Mouse (Mus musculus) MEL (cell line): ENCODE measurements around the gene Hnrnpl. TPM values are rescaled to one million over a fixed set of nuclear protein-coding genes. Genes with fewer than 3 reads are reported as not detected.

Source experiments
- DNase-seq: peaks from one replicate; pipeline ENCODE4 v3.0.0; 2011; ENCODE audit warnings: low read depth, low spot score
- H3K27ac ChIP-seq: 2 replicates; pipeline ENCODE4 v1.5.1; 2012; ENCODE audit warnings: low read depth, mild to moderate bottlenecking, control low read depth, low read length, moderate library complexity; ENCODE audit not compliant: control insufficient read depth
- H3K27me3 ChIP-seq, 2 experiments: fragments of 150-350 bp in 1 of 2; sonication (generic) in 1 of 2; 2 replicates each; pipeline ENCODE4 v1.6.1; 2012; ENCODE audit warnings: low read length in 2 of 2, mild to moderate bottlenecking in 2 of 2, improper control_type of control experiment in 1 of 2, moderate library complexity in 1 of 2; ENCODE audit not compliant: insufficient read depth in 2 of 2, control insufficient read depth in 1 of 2
- H3K36me3 ChIP-seq, 2 experiments: 2 replicates each; pipeline ENCODE4 v1.6.1; 2012 to 2014; ENCODE audit warnings: low read length in 2 of 2, improper control_type of control experiment in 1 of 2, inconsistent platforms in 1 of 2, mild to moderate bottlenecking in 1 of 2; ENCODE audit not compliant: insufficient read depth in 2 of 2, control insufficient read depth in 1 of 2
- H3K4me1 ChIP-seq, 2 experiments: fragments of 150-350 bp in 1 of 2; sonication (generic) in 1 of 2; 2 replicates each; pipeline ENCODE4 v1.6.1; 2012; ENCODE audit warnings: low read length in 2 of 2, improper control_type of control experiment in 1 of 2, mild to moderate bottlenecking in 1 of 2; ENCODE audit not compliant: insufficient read depth in 2 of 2, control insufficient read depth in 1 of 2
- H3K4me3 ChIP-seq, 2 experiments: fragments of 150-350 bp in 1 of 2; sonication (generic) in 1 of 2; 2 replicates each; pipeline ENCODE4 v1.5.1; 2012; ENCODE audit warnings: low read depth in 2 of 2, low read length in 2 of 2, mild to moderate bottlenecking in 2 of 2, moderate library complexity in 2 of 2, control low read depth in 1 of 2, improper control_type of control experiment in 1 of 2; ENCODE audit not compliant: control insufficient read depth in 1 of 2, insufficient read depth in 1 of 2
- H3K79me2 ChIP-seq: 2 replicates; pipeline ENCODE4 v1.6.1; 2012; ENCODE audit warnings: mild to moderate bottlenecking, low read length, moderate library complexity; ENCODE audit not compliant: control insufficient read depth, poor library complexity, insufficient read depth
- H3K9ac ChIP-seq: 2 replicates; pipeline ENCODE4 v1.6.1; 2012; ENCODE audit warnings: low read depth, mild to moderate bottlenecking, control low read depth, low read length, moderate library complexity; ENCODE audit not compliant: control insufficient read depth, poor library complexity, severe bottlenecking
- H3K9me3 ChIP-seq: fragments of 150-350 bp; sonication (generic); replicated peaks from 2 replicates; pipeline ENCODE4 v1.6.1; 2012; ENCODE audit warnings: mild to moderate bottlenecking, low read length, improper control_type of control experiment, moderate library complexity; ENCODE audit not compliant: insufficient read depth
- BHLHE40 ChIP-seq: IDR thresholded peaks from 2 replicates; pipeline ENCODE4 v1.6.1; 2012; ENCODE audit warnings: low read depth, mild to moderate bottlenecking, inconsistent platforms, low read length, improper control_type of control experiment, borderline replicate concordance
- CHD2 ChIP-seq: IDR thresholded peaks from 2 replicates; pipeline ENCODE4 v1.6.1; 2011; ENCODE audit warnings: low read length, improper control_type of control experiment
- CTCF ChIP-seq, 3 experiments: IDR thresholded peaks in 2 of 3; conservative IDR thresholded peaks in 1 of 3; 2 replicates each; pipeline ENCODE4 v1.5.1; 2011 to 2012; ENCODE audit warnings: low read length in 3 of 3, low read depth in 2 of 3, mild to moderate bottlenecking in 2 of 3, improper control_type of control experiment in 1 of 3, inconsistent platforms in 1 of 3, mixed read lengths in 1 of 3, moderate library complexity in 1 of 3; ENCODE audit not compliant: control insufficient read depth in 1 of 3, insufficient read depth in 1 of 3, poor library complexity in 1 of 3, severe bottlenecking in 1 of 3
- E2F4 ChIP-seq: IDR thresholded peaks from 2 replicates; pipeline ENCODE4 v1.6.1; 2011; ENCODE audit warnings: low read depth, low read length, improper control_type of control experiment, borderline replicate concordance
- ELF1 ChIP-seq: IDR thresholded peaks from 2 replicates; pipeline ENCODE4 v1.6.1; 2014; ENCODE audit warnings: low read depth, mild to moderate bottlenecking, inconsistent platforms, low read length, improper control_type of control experiment, moderate library complexity
- ETS1 ChIP-seq: IDR thresholded peaks from 2 replicates; pipeline ENCODE4 v1.6.1; 2012; ENCODE audit warnings: low read depth, mild to moderate bottlenecking, inconsistent platforms, low read length, improper control_type of control experiment, moderate library complexity
- GATA1 ChIP-seq: IDR thresholded peaks from 2 replicates; pipeline ENCODE4 v1.6.1; 2011; ENCODE audit warnings: low read depth, low read length, improper control_type of control experiment
- HCFC1 ChIP-seq: IDR thresholded peaks from 2 replicates; pipeline ENCODE4 v1.6.1; 2012; ENCODE audit warnings: low read depth, mild to moderate bottlenecking, inconsistent platforms, low read length, improper control_type of control experiment, moderate library complexity
- KAT2A ChIP-seq: conservative IDR thresholded peaks from 2 replicates; pipeline ENCODE4 v1.6.1; 2012; ENCODE audit warnings: low read depth, low read length, improper control_type of control experiment, inconsistent platforms
- MAFK ChIP-seq: IDR thresholded peaks from 2 replicates; pipeline ENCODE4 v1.6.1; 2011; ENCODE audit warnings: low read depth, mild to moderate bottlenecking, low read length, improper control_type of control experiment, borderline replicate concordance
- MAX ChIP-seq: IDR thresholded peaks from 2 replicates; pipeline ENCODE4 v1.6.1; 2011; ENCODE audit warnings: low read length, improper control_type of control experiment
- MAZ ChIP-seq: IDR thresholded peaks from 2 replicates; pipeline ENCODE4 v1.6.1; 2012; ENCODE audit warnings: low read depth, mild to moderate bottlenecking, inconsistent platforms, low read length, improper control_type of control experiment
- MYB ChIP-seq: IDR thresholded peaks from 2 replicates; pipeline ENCODE4 v1.6.1; 2011; ENCODE audit warnings: mild to moderate bottlenecking, low read depth, low read length, improper control_type of control experiment
- MYC ChIP-seq: IDR thresholded peaks from 2 replicates; pipeline ENCODE4 v1.6.1; 2011; ENCODE audit warnings: low read depth, mild to moderate bottlenecking, low read length, improper control_type of control experiment, moderate library complexity
- NELFE ChIP-seq: IDR thresholded peaks from 2 replicates; pipeline ENCODE4 v1.6.1; 2011; ENCODE audit warnings: low read depth, low read length, improper control_type of control experiment
- NRF1 ChIP-seq: IDR thresholded peaks from 2 replicates; pipeline ENCODE4 v1.6.1; 2014; ENCODE audit warnings: low read depth, mild to moderate bottlenecking, inconsistent platforms, low read length, improper control_type of control experiment, moderate library complexity; ENCODE audit not compliant: poor library complexity, insufficient read depth, severe bottlenecking
- POLR2A ChIP-seq, 2 experiments: IDR thresholded peaks; 2 replicates each; pipeline ENCODE4 v1.6.1; 2011 to 2012; ENCODE audit warnings: low read length in 2 of 2, mild to moderate bottlenecking in 2 of 2, control low read depth in 1 of 2, improper control_type of control experiment in 1 of 2, low read depth in 1 of 2, moderate library complexity in 1 of 2; ENCODE audit not compliant: control insufficient read depth in 1 of 2, insufficient read depth in 1 of 2, poor library complexity in 1 of 2
- POLR2AphosphoS2 ChIP-seq: IDR thresholded peaks from 2 replicates; pipeline ENCODE4 v1.6.1; 2011; ENCODE audit warnings: low read length, improper control_type of control experiment
- POLR2AphosphoS5 ChIP-seq: IDR thresholded peaks from 2 replicates; pipeline ENCODE4 v1.6.1; 2012; ENCODE audit warnings: low read depth, borderline replicate concordance, mild to moderate bottlenecking, inconsistent platforms, low read length, moderate library complexity, mixed read lengths
- RAD21 ChIP-seq: IDR thresholded peaks from 2 replicates; pipeline ENCODE4 v1.6.1; 2011; ENCODE audit warnings: mild to moderate bottlenecking, low read depth, low read length, improper control_type of control experiment
- RCOR1 ChIP-seq: IDR thresholded peaks from 2 replicates; pipeline ENCODE4 v1.6.1; 2012; ENCODE audit warnings: low read depth, mild to moderate bottlenecking, inconsistent platforms, low read length, improper control_type of control experiment
- SIN3A ChIP-seq: IDR thresholded peaks from 2 replicates; pipeline ENCODE4 v1.6.1; 2012; ENCODE audit warnings: low read length, improper control_type of control experiment, inconsistent platforms
- TAL1 ChIP-seq: IDR thresholded peaks from 2 replicates; pipeline ENCODE4 v1.6.1; 2012; ENCODE audit warnings: mild to moderate bottlenecking, inconsistent platforms, low read length, moderate library complexity, mixed read lengths
- TBP ChIP-seq: IDR thresholded peaks from 2 replicates; pipeline ENCODE4 v1.8.0; 2011; ENCODE audit warnings: low read depth, low read length, improper control_type of control experiment
- TCF12 ChIP-seq: IDR thresholded peaks from 2 replicates; pipeline ENCODE4 v1.6.1; 2014; ENCODE audit warnings: low read depth, mild to moderate bottlenecking, inconsistent platforms, low read length, improper control_type of control experiment, moderate library complexity
- USF1 ChIP-seq: IDR thresholded peaks from 2 replicates; pipeline ENCODE4 v1.6.1; 2014; ENCODE audit warnings: low read depth, mild to moderate bottlenecking, inconsistent platforms, low read length, improper control_type of control experiment, moderate library complexity
- ZKSCAN1 ChIP-seq: IDR thresholded peaks from 2 replicates; pipeline ENCODE4 v1.6.1; 2012; ENCODE audit warnings: low read depth, mild to moderate bottlenecking, inconsistent platforms, low read length, improper control_type of control experiment, moderate library complexity
- ZMIZ1 ChIP-seq: IDR thresholded peaks from 2 replicates; pipeline ENCODE4 v1.6.1; 2012; ENCODE audit warnings: low read depth, mild to moderate bottlenecking, inconsistent platforms, low read length, improper control_type of control experiment, moderate library complexity
- ZNF384 ChIP-seq: IDR thresholded peaks from 2 replicates; pipeline ENCODE4 v1.6.1; 2012; ENCODE audit warnings: low read depth, mild to moderate bottlenecking, inconsistent platforms, low read length, improper control_type of control experiment
- polyA plus RNA-seq, 2 experiments: library from polyadenylated mRNA; stranded (reverse) in 1 of 2; unstranded in 1 of 2; fragments of >175 nt in 1 of 2; fragments of >200 nt in 1 of 2; gene quantifications; 2 replicates each; pipeline versions ENCODE4 v1.2.1 to v1.2.4; 2012; ENCODE audit warnings: low replicate concordance in 2 of 2, low read depth in 1 of 2; ENCODE audit not compliant: insufficient read length in 2 of 2, insufficient read depth in 1 of 2, missing spikeins in 1 of 2
- total RNA-seq: library from RNA; depleted of rRNA; stranded (reverse); fragments of 300-350 nt; gene quantifications from 2 replicates; pipeline ENCODE4 v1.2.3, GENCODE M21; 2012

Gene Hnrnpl
- total and polyA plus RNA-seq, 3 experiments = 246 to 1,095 (median 684) TPM

DNA sequence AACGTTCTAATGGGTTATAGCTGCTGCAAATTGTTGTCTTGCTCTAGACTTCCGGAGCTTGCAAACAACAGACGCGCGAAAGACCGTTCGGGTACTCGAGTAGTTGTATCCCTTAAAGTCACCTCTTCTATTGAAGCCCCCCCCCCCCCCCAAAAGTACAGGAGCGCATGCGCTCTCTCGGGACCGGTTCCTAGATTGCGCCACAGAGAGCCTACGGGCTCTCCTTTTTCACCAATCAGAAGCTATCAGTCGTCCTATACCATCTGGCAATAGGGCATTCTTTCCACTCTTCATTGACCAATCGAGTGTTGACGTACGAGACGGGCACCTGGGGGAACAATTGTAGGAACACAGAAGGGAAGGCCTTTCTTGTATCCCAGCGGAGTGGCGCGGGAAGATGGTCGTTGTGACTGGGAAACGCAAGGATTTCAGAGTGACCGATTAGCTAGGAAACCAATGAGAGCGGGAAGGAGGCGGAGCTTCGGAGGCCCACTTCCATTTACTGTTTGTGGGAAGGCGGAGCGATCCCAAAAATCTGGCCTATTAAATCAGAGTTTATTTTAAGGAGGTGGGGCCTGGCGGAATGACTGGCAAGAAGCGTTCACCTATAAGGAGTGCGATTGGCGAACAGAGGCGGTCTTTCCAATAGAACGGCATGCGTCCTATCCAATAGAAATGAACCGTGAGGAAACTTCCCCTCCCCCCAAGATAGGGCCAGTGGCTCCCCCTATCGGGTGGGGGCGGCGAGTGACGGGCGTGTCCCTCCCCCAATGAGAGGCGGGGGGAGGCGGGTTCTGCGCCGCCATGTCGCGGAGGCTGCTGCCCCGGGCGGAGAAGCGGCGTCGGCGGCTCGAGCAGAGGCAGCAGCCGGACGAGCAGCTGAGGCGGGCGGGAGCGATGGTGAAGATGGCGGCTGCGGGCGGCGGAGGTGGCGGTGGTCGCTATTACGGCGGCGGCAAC is 2.0 kb downstream of the Hnrnpl start:
- no peaks in the 10 kb centered on the region for H3K27me3 ChIP-seq
- no peaks in the 10 kb centered on the region for H3K9me3 ChIP-seq
- H3K9ac ChIP-seq = peak overlapping the region; percentile 97
- peak; percentile 99 for DNase-seq
- peaks cover 22 to 37% of the 10 kb centered on the region in 2 experiments for H3K36me3 ChIP-seq
- peak overlapping the region; percentile 68 to 81 for H3K4me3 ChIP-seq
- TF ChIP-seq RCOR1 (peak; percentile 88), MYC (no peak), TBP (peak; percentile 61), RAD21 (no peak), GATA1 (peak; percentile 73), KAT2A (peak; percentile 63), MAFK (no peak), CHD2 (peak; percentile 96), POLR2AphosphoS5 (no peak), CTCF (IDR thresholded peaks at IDR 0.05 in 2 of 3, conservative IDR thresholded peaks at IDR 0.05 in 1 of 3; ENCODE audit: control insufficient read depth in 1 of 3, insufficient read depth in 1 of 3, low read depth in 2 of 3, low read length in 3 of 3, poor library complexity in 1 of 3, severe bottlenecking in 1 of 3) (peak in 2 of 3 experiments; percentile 31 to 36; a peak in 4 of 6 replicates), POLR2AphosphoS2 (peak; percentile 87), MAZ (peak; percentile 61; the same call in 1 of the 2 replicates), BHLHE40 (no peak), ELF1 (0 out of 2 replicates have a peak, but pooled peaks have one; percentile 35), ZNF384 (peak; percentile 50; the same call in 1 of the 2 replicates), USF1 (no peak), ZMIZ1 (peak; percentile 25; the same call in 1 of the 2 replicates), NRF1 (peak; percentile 79), ETS1 (no peak; the same call in 1 of the 2 replicates), TAL1 (no peak), HCFC1 (peak; percentile 80), MAX (no peak), NELFE (peak; percentile 72), E2F4 (peak; percentile 46; the same call in 1 of the 2 replicates), POLR2A (IDR thresholded peaks at IDR 0.05; ENCODE audit: control insufficient read depth in 1 of 2, insufficient read depth in 1 of 2, low read depth in 1 of 2, low read length in 2 of 2, poor library complexity in 1 of 2) (peak; percentile 77 to 86), SIN3A (no peak; the same call in 1 of the 2 replicates), MYB (no peak), ZKSCAN1 (no peak), TCF12 (peak; percentile 12; the same call in 1 of the 2 replicates)
- peaks cover 47% of the 10 kb centered on the region for H3K79me2 ChIP-seq
- peak overlapping the region; percentile 99 for H3K27ac ChIP-seq
- peaks cover 11 to 42% of the 10 kb centered on the region in 2 experiments for H3K4me1 ChIP-seq
